Mouse (Mus musculus): ENCODE data around the gene Dcaf11. TPM values are rescaled to one million over a fixed set of nuclear protein-coding genes. Genes with fewer than 3 reads are reported as not detected.

Dcaf11 gene
- polyA plus RNA-seq, 1 experiment from 2014 or later: 93.4 TPM

- Histone ChIP-seq H3K27ac (ENCODE audit: low read length) (no peak overlapping the region), H3K4me2 (replicated peaks; ENCODE audit: low read depth, low read length) (no peak overlapping the region), H3K27me3 (replicated peaks; ENCODE audit: insufficient read depth, low read length) (peaks cover 26% of the 10 kb centered on the region; the same call in 1 of the 2 replicates), H3K36me3 (ENCODE audit: insufficient read depth, low read length) (no peaks in the 10 kb centered on the region), H3K4me3 (ENCODE audit: low read depth, low read length) (no peak overlapping the region), H3K9me3 (ENCODE audit: low read length) (no peaks in the 10 kb centered on the region), H3K4me1 (ENCODE audit: insufficient read depth, low read depth, low read length) (peaks cover 5% of the 10 kb centered on the region; the same call in 1 of the 2 replicates), H3K9ac (replicated peaks; ENCODE audit: low read depth) (no peak overlapping the region)
- 68% methylated on average over 4 of the region's 4 CpGs for WGBS
- no peak for DNase-seq (ENCODE audit: low spot score)
- no peak for ATAC-seq
- TF ChIP-seq EP300 (IDR thresholded peaks at IDR 0.05): no peak
- TF ChIP-seq CTCF (IDR thresholded peaks at IDR 0.05): no peak
These were observed 40.2 kb upstream of the Dcaf11 start for GRCm38 (mm10) chr14:55519604-55520003.

- peak; percentile 59 for ATAC-seq
- peak overlapping the region; percentile 28 for H3K4me3 ChIP-seq (ENCODE audit: low read depth, low read length)
- H3K27ac ChIP-seq (ENCODE audit: low read length): no peak overlapping the region
- DNase-seq (ENCODE audit: low spot score): peak; percentile 15
- no peaks in the 10 kb centered on the region for H3K36me3 ChIP-seq (ENCODE audit: insufficient read depth, low read length)
- H3K9me3 ChIP-seq (ENCODE audit: low read length): no peaks in the 10 kb centered on the region
- WGBS: 2% methylated on average over 59 of the region's 61 CpGs
- H3K4me1 ChIP-seq (ENCODE audit: insufficient read depth, low read depth, low read length): peaks cover 5% of the 10 kb centered on the region; the same call in 1 of the 2 replicates
- H3K9ac ChIP-seq (replicated peaks; ENCODE audit: low read depth): no peak overlapping the region
- peaks cover 26% of the 10 kb centered on the region; the same call in 1 of the 2 replicates for H3K27me3 ChIP-seq (replicated peaks; ENCODE audit: insufficient read depth, low read length)
- peak overlapping the region; percentile 58 for H3K4me2 ChIP-seq (replicated peaks; ENCODE audit: low read depth, low read length)
- TF ChIP-seq CTCF (IDR thresholded peaks at IDR 0.05) (peak; percentile 28; the same call in 1 of the 2 replicates), EP300 (IDR thresholded peaks at IDR 0.05) (no peak)
These were observed 39.1 kb upstream of the Dcaf11 start for GRCm38 (mm10) chr14:55520451-55521361.

GRCm38 (mm10) chr14:55524062-55524461, 35.7 kb upstream of the Dcaf11 start:
- H3K27ac ChIP-seq (ENCODE audit: low read length): no peak overlapping the region

GRCm38 (mm10) chr14:55524785-55525184, 35.0 kb upstream of the Dcaf11 start, which contains the start of gene Nrl:
TSS of gene Nrl (minus strand) at chr14:55524981.
- DNase-seq (ENCODE audit: low spot score) (no peak), ATAC-seq (no peak)
- Histone ChIP-seq H3K9me3 (ENCODE audit: low read length) (no peaks in the 10 kb centered on the region), H3K9ac (replicated peaks; ENCODE audit: low read depth) (no peak within 1 kb of the TSS), H3K27me3 (replicated peaks; ENCODE audit: insufficient read depth, low read length) (peaks cover 18% of the 10 kb centered on the region; the same call in 1 of the 2 replicates), H3K27ac (ENCODE audit: low read length) (no peak within 1 kb of the TSS), H3K36me3 (ENCODE audit: insufficient read depth, low read length) (no peaks in the 10 kb centered on the region), H3K4me1 (ENCODE audit: insufficient read depth, low read depth, low read length) (peaks cover 5% of the 10 kb centered on the region; the same call in 1 of the 2 replicates), H3K4me3 (ENCODE audit: low read depth, low read length) (no peak within 1 kb of the TSS), H3K4me2 (replicated peaks; ENCODE audit: low read depth, low read length) (no peak within 1 kb of the TSS)
- no peak for TF ChIP-seq EP300 (IDR thresholded peaks at IDR 0.05)
- TF ChIP-seq CTCF (IDR thresholded peaks at IDR 0.05): no peak
- 16% methylated on average over 8 of the region's 8 CpGs for WGBS

More at GRCm38 (mm10) chr14:55524062-55524461, 35.7 kb upstream of the Dcaf11 start:
- Histone ChIP-seq H3K9me3 (ENCODE audit: low read length) (no peaks in the 10 kb centered on the region), H3K4me1 (ENCODE audit: insufficient read depth, low read depth, low read length) (peaks cover 5% of the 10 kb centered on the region; the same call in 1 of the 2 replicates), H3K27me3 (replicated peaks; ENCODE audit: insufficient read depth, low read length) (peaks cover 23% of the 10 kb centered on the region; the same call in 1 of the 2 replicates), H3K4me2 (replicated peaks; ENCODE audit: low read depth, low read length) (no peak overlapping the region), H3K4me3 (ENCODE audit: low read depth, low read length) (no peak overlapping the region), H3K9ac (replicated peaks; ENCODE audit: low read depth) (no peak overlapping the region), H3K36me3 (ENCODE audit: insufficient read depth, low read length) (no peaks in the 10 kb centered on the region)
- WGBS: 40% methylated on average over 4 of the region's 4 CpGs
- TF ChIP-seq EP300 (IDR thresholded peaks at IDR 0.05): no peak
- TF ChIP-seq CTCF (IDR thresholded peaks at IDR 0.05): no peak
- DNase-seq (ENCODE audit: low spot score) (no peak), ATAC-seq (no peak)

GRCm38 (mm10) chr14:55526674-55527073, 33.1 kb upstream of the Dcaf11 start:
- Histone ChIP-seq H3K27ac (ENCODE audit: low read length) (no peak overlapping the region), H3K27me3 (replicated peaks; ENCODE audit: insufficient read depth, low read length) (peaks cover 3% of the 10 kb centered on the region; the same call in 1 of the 2 replicates), H3K9ac (replicated peaks; ENCODE audit: low read depth) (no peak overlapping the region), H3K4me1 (ENCODE audit: insufficient read depth, low read depth, low read length) (no peaks in the 10 kb centered on the region), H3K4me3 (ENCODE audit: low read depth, low read length) (no peak overlapping the region), H3K9me3 (ENCODE audit: low read length) (no peaks in the 10 kb centered on the region), H3K36me3 (ENCODE audit: insufficient read depth, low read length) (no peaks in the 10 kb centered on the region), H3K4me2 (replicated peaks; ENCODE audit: low read depth, low read length) (no peak overlapping the region)
- 73% methylated on average over 2 of the region's 2 CpGs for WGBS
- ATAC-seq (no peak), DNase-seq (ENCODE audit: low spot score) (no peak)
- no peak for TF ChIP-seq EP300 (IDR thresholded peaks at IDR 0.05)
- no peak for TF ChIP-seq CTCF (IDR thresholded peaks at IDR 0.05)

- no peaks in the 10 kb centered on the region for H3K27me3 ChIP-seq (replicated peaks; ENCODE audit: insufficient read depth, low read length)
- H3K9me3 ChIP-seq (ENCODE audit: low read length): no peaks in the 10 kb centered on the region
- DNase-seq (ENCODE audit: low spot score): peak; percentile 69
- H3K4me2 ChIP-seq (replicated peaks; ENCODE audit: low read depth, low read length): no peak overlapping the region
- H3K36me3 ChIP-seq (ENCODE audit: insufficient read depth, low read length): no peaks in the 10 kb centered on the region
- H3K9ac ChIP-seq (replicated peaks; ENCODE audit: low read depth): no peak overlapping the region
- ATAC-seq: no peak
- H3K27ac ChIP-seq (ENCODE audit: low read length): no peak overlapping the region
- no peak overlapping the region for H3K4me3 ChIP-seq (ENCODE audit: low read depth, low read length)
- TF ChIP-seq EP300 (IDR thresholded peaks at IDR 0.05) (no peak), CTCF (IDR thresholded peaks at IDR 0.05) (peak; percentile 62)
- 13% methylated on average over 3 of the region's 3 CpGs for WGBS
- H3K4me1 ChIP-seq (ENCODE audit: insufficient read depth, low read depth, low read length): no peaks in the 10 kb centered on the region
These were observed 31.9 kb upstream of the Dcaf11 start for GRCm38 (mm10) chr14:55527940-55528339.
